11 mouse cellular contexts compared by ENCODE assay signal in genomic region chr15:102782988-102783799, GRCm38 (mm10).
A peak's percentile ranks its signal among the peaks of the same experiment; 100 is the strongest.
DNase-seq lines count a peak whose midpoint lies in the region; ATAC-seq lines count a peak whose summit lies in the region.
"Had no signal": no experiment of that assay in that cellular context is flagged by ENCODE, and none has a peak within 500 bp of the region (broad histone marks: within the 10 kb centered on the region; RNA-seq: fewer than 3 reads in every experiment).

No protein-coding gene starts in this region.

- H3K9ac ChIP-seq in hindbrain, embryonic 15.5 days, result no peak overlapping the region
- H3K9ac ChIP-seq in hindbrain, embryonic 14.5 days, result no peak overlapping the region
- no peak overlapping the region for H3K9ac ChIP-seq in stomach, embryonic 14.5 days (replicated peaks; ENCODE audit: low read depth, low read length)

- H3K27me3 ChIP-seq in hindbrain, embryonic 15.5 days, result no peaks in the 10 kb centered on the region
- no peaks in the 10 kb centered on the region for H3K27me3 ChIP-seq in hindbrain, embryonic 14.5 days (ENCODE audit: control insufficient read depth, insufficient read depth, low read length)
- H3K27me3 ChIP-seq in stomach, embryonic 14.5 days (ENCODE audit: control insufficient read depth, insufficient read depth, low read length), result no peaks in the 10 kb centered on the region

- WGBS in hindbrain, embryonic 15.5 days, result 54% methylated on average over 9 of the region's 9 CpGs
- 58% methylated on average over 9 of the region's 9 CpGs for WGBS in hindbrain, embryonic 14.5 days
- 28% methylated on average over 9 of the region's 9 CpGs for WGBS in stomach, embryonic 14.5 days

- ATAC-seq in hindbrain, embryonic 15.5 days (ENCODE audit: low FRiP score, low read depth), result no peak
- ATAC-seq in hindbrain, embryonic 14.5 days (ENCODE audit: low FRiP score), result no peak
- ATAC-seq in stomach, embryonic 14.5 days (ENCODE audit: insufficient number of reproducible peaks, insufficient read depth, low FRiP score, low read depth), result peak; percentile 78; the same call in 1 of the 2 replicates
- no peak for ATAC-seq in CD4-positive, CD25-positive, alpha-beta regulatory T cell, adult 4 months

- H3K9me3 ChIP-seq in hindbrain, embryonic 15.5 days, result no peaks in the 10 kb centered on the region
- no peaks in the 10 kb centered on the region for H3K9me3 ChIP-seq in hindbrain, embryonic 14.5 days (ENCODE audit: control insufficient read depth, low read length)
- no peaks in the 10 kb centered on the region for H3K9me3 ChIP-seq in stomach, embryonic 14.5 days (ENCODE audit: control insufficient read depth, low read depth, low read length)

- intact Hi-C loops in left cerebral cortex, postnatal 25 days (cut with DNase I), result no loop called here

- peaks cover 22% of the 10 kb centered on the region for H3K4me1 ChIP-seq in hindbrain, embryonic 15.5 days (replicated peaks)
- H3K4me1 ChIP-seq in hindbrain, embryonic 14.5 days (replicated peaks; ENCODE audit: control insufficient read depth, insufficient read depth, low read length), result peaks cover 19% of the 10 kb centered on the region
- 0 out of 2 replicates have a peak, but pooled peaks cover 5% of the 10 kb centered on the region for H3K4me1 ChIP-seq in stomach, embryonic 14.5 days (ENCODE audit: control insufficient read depth, insufficient read depth, low read length)

- no peak overlapping the region for H3K4me2 ChIP-seq in hindbrain, embryonic 15.5 days
- H3K4me2 ChIP-seq in hindbrain, embryonic 14.5 days (replicated peaks), result no peak overlapping the region
- no peak overlapping the region for H3K4me2 ChIP-seq in stomach, embryonic 14.5 days (replicated peaks; ENCODE audit: low read depth, low read length)

- no peaks in the 10 kb centered on the region for H3K36me3 ChIP-seq in hindbrain, embryonic 15.5 days
- H3K36me3 ChIP-seq in hindbrain, embryonic 14.5 days (replicated peaks; ENCODE audit: control insufficient read depth, insufficient read depth), result no peaks in the 10 kb centered on the region
- no peaks in the 10 kb centered on the region for H3K36me3 ChIP-seq in stomach, embryonic 14.5 days (ENCODE audit: control insufficient read depth, insufficient read depth, low read length)

- no peak for DNase-seq in hindbrain, embryonic 14.5 days (ENCODE audit: low spot score)
- peak; percentile 69 for DNase-seq in kidney, adult 11 months
- DNase-seq in kidney, postnatal 36 days, result peak; percentile 62
- DNase-seq in left cerebral cortex, postnatal 25 days (ENCODE audit: low spot score in 2 of 2), result no peak
- DNase-seq in frontal cortex, postnatal 14 days (ENCODE audit: low spot score in 2 of 2), result no peak
- DNase-seq: B cell, adult 2 months; heart, adult 2 months; lung, postnatal 14 days had no signal

- peak overlapping the region; percentile 29; the same call in 1 of the 2 replicates for H3K27ac ChIP-seq in hindbrain, embryonic 15.5 days (replicated peaks)
- no peak overlapping the region for H3K27ac ChIP-seq in hindbrain, embryonic 14.5 days
- no peak overlapping the region for H3K27ac ChIP-seq in stomach, embryonic 14.5 days (ENCODE audit: low read length)
- H3K27ac ChIP-seq: heart, adult 2 months had no signal

- H3K4me3 ChIP-seq in hindbrain, embryonic 15.5 days, result no peak overlapping the region
- H3K4me3 ChIP-seq in hindbrain, embryonic 14.5 days (replicated peaks; ENCODE audit: low read length), result no peak overlapping the region
- H3K4me3 ChIP-seq in stomach, embryonic 14.5 days (ENCODE audit: low read depth, low read length), result no peak overlapping the region
- H3K4me3 ChIP-seq: heart, adult 2 months had no signal

Comparison
In these comparisons a context has a peak if more than half of its experiments do, and no peak if none do; other contexts are left out.
1. DNase-seq: peak in kidney, adult 11 months (single experiment) and kidney, postnatal 36 days (2 of 2); none in hindbrain, embryonic 14.5 days (single experiment), left cerebral cortex, postnatal 25 days (0 of 2) and frontal cortex, postnatal 14 days (0 of 2).